Mouse (Mus musculus) liver, adult 2 months (tissue): ENCODE measurements around the gene Olfr56.
"Not testable (repeated sequence)": the region's sequence is repeated elsewhere in the genome, so short reads cannot be mapped to it uniquely, and the experiment has no call there.

Experiments
- CTCF ChIP-seq: fragments of 200-500 bp; IDR thresholded peaks from 2 replicates; pipeline ENCODE4 v1.5.1; 2011; ENCODE audit warnings: low read depth, low read length, control low read depth
- POLR2A ChIP-seq: fragments of 200-500 bp; IDR thresholded peaks from 2 replicates; pipeline ENCODE4 v1.6.1; 2011; ENCODE audit warnings: low read length, control low read depth; ENCODE audit not compliant: insufficient read depth; ENCODE audit errors: extremely low read depth

GRCm38 (mm10) chr11:48939286-48939685 lies 39.4 kb upstream of the Olfr56 start:
- TF ChIP-seq POLR2A, CTCF: not testable (repeated sequence)
